Mouse (Mus musculus): ENCODE measurements at regions not wholly inside any gene's neighbourhood (a gene's known extent, or its start where the extent isn't known, plus 50 kb on each side); places are given as distances from the start of the nearest gene placed in this dataset.

- Histone ChIP-seq H3K36me3 (replicated peaks; ENCODE audit: low read length) (no peaks in the 10 kb centered on the region), H3K27me3 (replicated peaks) (no peaks in the 10 kb centered on the region), H3K4me1 (no peaks in the 10 kb centered on the region), H3K9me3 (no peaks in the 10 kb centered on the region), H3K4me3 (replicated peaks) (no peak overlapping the region)
- no peak for TF ChIP-seq GATA1 (IDR thresholded peaks at IDR 0.05; ENCODE audit: borderline replicate concordance, low read length)
- TF ChIP-seq FLI1 (IDR thresholded peaks at IDR 0.05; ENCODE audit: low read length), result no peak
Observed at GRCm38 (mm10) chr12:78097692-78098091, 96.3 kb upstream of the Gm6657 start.

- Histone ChIP-seq H3K36me3 (replicated peaks; ENCODE audit: low read length) (no peaks in the 10 kb centered on the region), H3K27me3 (replicated peaks) (no peaks in the 10 kb centered on the region), H3K9me3 (no peaks in the 10 kb centered on the region), H3K4me3 (replicated peaks) (no peak overlapping the region), H3K4me1 (no peaks in the 10 kb centered on the region)
- TF ChIP-seq FLI1 (IDR thresholded peaks at IDR 0.05; ENCODE audit: low read length), result no peak
Observed at GRCm38 (mm10) chr12:78098765-78099194, 95.3 kb upstream of the Gm6657 start.

- no peaks in the 10 kb centered on the region for H3K27me3 ChIP-seq (replicated peaks)
- TF ChIP-seq FLI1 (IDR thresholded peaks at IDR 0.05; ENCODE audit: low read length) (no peak), GATA1 (IDR thresholded peaks at IDR 0.05; ENCODE audit: borderline replicate concordance, low read length) (no peak)
- H3K4me1 ChIP-seq, result no peaks in the 10 kb centered on the region
- no peaks in the 10 kb centered on the region for H3K36me3 ChIP-seq (replicated peaks; ENCODE audit: low read length)
- no peak overlapping the region for H3K4me3 ChIP-seq (replicated peaks)
- H3K9me3 ChIP-seq, result no peaks in the 10 kb centered on the region
Observed at GRCm38 (mm10) chr12:78099761-78100160, 94.3 kb upstream of the Gm6657 start.

- H3K36me3 ChIP-seq (replicated peaks; ENCODE audit: low read length), result no peaks in the 10 kb centered on the region
- no peaks in the 10 kb centered on the region for H3K27me3 ChIP-seq (replicated peaks)
- TF ChIP-seq FLI1 (IDR thresholded peaks at IDR 0.05; ENCODE audit: low read length) (no peak), GATA1 (IDR thresholded peaks at IDR 0.05; ENCODE audit: borderline replicate concordance, low read length) (no peak)
- H3K4me1 ChIP-seq, result no peaks in the 10 kb centered on the region
- no peaks in the 10 kb centered on the region for H3K9me3 ChIP-seq
- no peak overlapping the region for H3K4me3 ChIP-seq (replicated peaks)
Observed at GRCm38 (mm10) chr12:78100756-78101155, 93.3 kb upstream of the Gm6657 start.

- H3K27me3 ChIP-seq (replicated peaks), result no peaks in the 10 kb centered on the region
- H3K4me1 ChIP-seq, result no peaks in the 10 kb centered on the region
- H3K36me3 ChIP-seq (replicated peaks; ENCODE audit: low read length), result no peaks in the 10 kb centered on the region
- no peaks in the 10 kb centered on the region for H3K9me3 ChIP-seq
- TF ChIP-seq FLI1 (IDR thresholded peaks at IDR 0.05; ENCODE audit: low read length) (no peak), GATA1 (IDR thresholded peaks at IDR 0.05; ENCODE audit: borderline replicate concordance, low read length) (no peak)
- H3K4me3 ChIP-seq (replicated peaks), result no peak overlapping the region
Observed at GRCm38 (mm10) chr12:78109931-78110330, 84.1 kb upstream of the Gm6657 start.

GRCm38 (mm10) chr12:78118131-78118530 lies 75.9 kb upstream of the Gm6657 start:
- H3K4me3 ChIP-seq (replicated peaks), result no peak overlapping the region
- H3K9me3 ChIP-seq, result no peaks in the 10 kb centered on the region
- no peaks in the 10 kb centered on the region for H3K36me3 ChIP-seq (replicated peaks; ENCODE audit: low read length)
- TF ChIP-seq FLI1 (IDR thresholded peaks at IDR 0.05; ENCODE audit: low read length) (no peak), GATA1 (IDR thresholded peaks at IDR 0.05; ENCODE audit: borderline replicate concordance, low read length) (no peak)
- H3K27me3 ChIP-seq (replicated peaks), result no peaks in the 10 kb centered on the region
- no peaks in the 10 kb centered on the region for H3K4me1 ChIP-seq

GRCm38 (mm10) chr12:78119246-78119645 lies 74.8 kb upstream of the Gm6657 start:
- TF ChIP-seq FLI1 (IDR thresholded peaks at IDR 0.05; ENCODE audit: low read length) (no peak), GATA1 (IDR thresholded peaks at IDR 0.05; ENCODE audit: borderline replicate concordance, low read length) (no peak)
- Histone ChIP-seq H3K9me3 (no peaks in the 10 kb centered on the region), H3K4me3 (replicated peaks) (no peak overlapping the region), H3K36me3 (replicated peaks; ENCODE audit: low read length) (no peaks in the 10 kb centered on the region), H3K4me1 (no peaks in the 10 kb centered on the region), H3K27me3 (replicated peaks) (no peaks in the 10 kb centered on the region)

GRCm38 (mm10) chr12:78119855-78120254 lies 74.2 kb upstream of the Gm6657 start:
- H3K4me1 ChIP-seq, result no peaks in the 10 kb centered on the region
- TF ChIP-seq GATA1 (IDR thresholded peaks at IDR 0.05; ENCODE audit: borderline replicate concordance, low read length) (no peak), FLI1 (IDR thresholded peaks at IDR 0.05; ENCODE audit: low read length) (no peak)
- no peaks in the 10 kb centered on the region for H3K36me3 ChIP-seq (replicated peaks; ENCODE audit: low read length)
- no peaks in the 10 kb centered on the region for H3K27me3 ChIP-seq (replicated peaks)
- no peak overlapping the region for H3K4me3 ChIP-seq (replicated peaks)
- no peaks in the 10 kb centered on the region for H3K9me3 ChIP-seq

GRCm38 (mm10) chr12:78129130-78129845 lies 64.8 kb upstream of the Gm6657 start:
- H3K4me1 ChIP-seq, result no peaks in the 10 kb centered on the region
- TF ChIP-seq FLI1 (IDR thresholded peaks at IDR 0.05; ENCODE audit: low read length) (no peak), GATA1 (IDR thresholded peaks at IDR 0.05; ENCODE audit: borderline replicate concordance, low read length) (no peak)
- H3K36me3 ChIP-seq (replicated peaks; ENCODE audit: low read length), result no peaks in the 10 kb centered on the region
- no peak overlapping the region for H3K4me3 ChIP-seq (replicated peaks)
- H3K9me3 ChIP-seq, result no peaks in the 10 kb centered on the region
- no peaks in the 10 kb centered on the region for H3K27me3 ChIP-seq (replicated peaks)

GRCm38 (mm10) chr12:78132016-78132797 lies 61.8 kb upstream of the Gm6657 start:
- TF ChIP-seq FLI1 (IDR thresholded peaks at IDR 0.05; ENCODE audit: low read length) (no peak), GATA1 (IDR thresholded peaks at IDR 0.05; ENCODE audit: borderline replicate concordance, low read length) (no peak)
- H3K27me3 ChIP-seq (replicated peaks), result no peaks in the 10 kb centered on the region

More at GRCm38 (mm10) chr12:78132016-78132797, 61.8 kb upstream of the Gm6657 start:
- Histone ChIP-seq H3K4me1 (no peaks in the 10 kb centered on the region), H3K9me3 (no peaks in the 10 kb centered on the region), H3K4me3 (replicated peaks) (no peak overlapping the region), H3K36me3 (replicated peaks; ENCODE audit: low read length) (no peaks in the 10 kb centered on the region)

All from megakaryocyte, embryonic 14.5 days (primary cell).